Mouse (Mus musculus) heart, adult 18-20 months (tissue): ENCODE results near the gene Nup210l. TPM values are rescaled to one million over a fixed set of nuclear protein-coding genes. Genes with fewer than 3 reads are reported as not detected.
A peak's percentile ranks its signal among the peaks of the same experiment; 100 is the strongest.
"Not testable (repeated sequence)": the region's sequence is repeated elsewhere in the genome, so short reads cannot be mapped to it uniquely, and the experiment has no call there.

ENCODE experiments used
- DNase-seq, 2 experiments: peaks; one replicate each; pipeline ENCODE4 v3.0.0; 2021 to 2022; ENCODE audit warnings: mixed read lengths in 1 of 2
- total RNA-seq, 2 experiments: library from RNA; stranded (reverse); gene quantifications; 2 replicates each; pipeline ENCODE4 v1.2.3; 2021

Gene Nup210l
- total RNA-seq, 2 experiments from 2014 or later = 0.12 to 0.18 TPM

DNA sequence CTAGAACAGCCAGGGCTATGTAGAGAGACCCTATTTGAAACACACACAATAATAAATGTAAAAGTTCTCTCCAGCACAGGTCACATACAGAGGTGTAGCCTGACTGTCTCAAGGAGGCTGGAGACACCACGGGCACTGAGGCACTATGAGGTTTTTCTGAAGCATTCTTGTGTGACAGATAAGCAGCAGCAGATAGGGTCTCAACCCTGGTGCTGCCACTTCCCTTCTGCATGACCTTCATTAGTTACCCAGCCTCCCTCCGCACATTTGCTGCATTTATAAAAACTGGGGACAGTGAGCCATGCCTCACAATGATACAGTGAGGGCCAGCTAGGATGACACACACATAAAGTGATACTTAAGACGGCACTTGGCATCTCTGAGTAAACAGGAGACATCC lies 119.0 kb downstream of the Nup210l start:
- no peak for DNase-seq

- no peak for DNase-seq
Observed at GRCm38 (mm10) chr3:90224331-90224730, 120.4 kb downstream of the Nup210l start.

DNA sequence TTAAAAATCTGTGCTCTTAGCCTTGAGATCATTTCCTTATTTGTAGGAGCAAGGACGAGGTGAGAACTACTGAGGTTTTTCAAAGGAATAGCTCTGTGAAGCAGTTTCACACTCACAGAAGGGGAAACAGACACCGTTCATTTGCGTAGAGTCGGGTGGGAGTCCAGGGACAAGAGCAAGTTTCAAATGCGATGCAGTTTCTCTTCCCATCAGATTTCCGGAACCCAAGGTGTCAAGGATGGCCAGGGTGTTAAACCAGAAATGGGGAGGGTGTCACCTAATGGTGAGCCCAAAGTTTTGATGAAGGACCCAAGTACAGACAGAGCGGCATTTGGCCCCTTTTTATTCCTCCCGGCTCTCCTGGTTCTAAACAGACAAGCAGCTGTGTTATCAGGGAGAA lies 127.1 kb downstream of the Nup210l start:
- no peak for DNase-seq

DNA sequence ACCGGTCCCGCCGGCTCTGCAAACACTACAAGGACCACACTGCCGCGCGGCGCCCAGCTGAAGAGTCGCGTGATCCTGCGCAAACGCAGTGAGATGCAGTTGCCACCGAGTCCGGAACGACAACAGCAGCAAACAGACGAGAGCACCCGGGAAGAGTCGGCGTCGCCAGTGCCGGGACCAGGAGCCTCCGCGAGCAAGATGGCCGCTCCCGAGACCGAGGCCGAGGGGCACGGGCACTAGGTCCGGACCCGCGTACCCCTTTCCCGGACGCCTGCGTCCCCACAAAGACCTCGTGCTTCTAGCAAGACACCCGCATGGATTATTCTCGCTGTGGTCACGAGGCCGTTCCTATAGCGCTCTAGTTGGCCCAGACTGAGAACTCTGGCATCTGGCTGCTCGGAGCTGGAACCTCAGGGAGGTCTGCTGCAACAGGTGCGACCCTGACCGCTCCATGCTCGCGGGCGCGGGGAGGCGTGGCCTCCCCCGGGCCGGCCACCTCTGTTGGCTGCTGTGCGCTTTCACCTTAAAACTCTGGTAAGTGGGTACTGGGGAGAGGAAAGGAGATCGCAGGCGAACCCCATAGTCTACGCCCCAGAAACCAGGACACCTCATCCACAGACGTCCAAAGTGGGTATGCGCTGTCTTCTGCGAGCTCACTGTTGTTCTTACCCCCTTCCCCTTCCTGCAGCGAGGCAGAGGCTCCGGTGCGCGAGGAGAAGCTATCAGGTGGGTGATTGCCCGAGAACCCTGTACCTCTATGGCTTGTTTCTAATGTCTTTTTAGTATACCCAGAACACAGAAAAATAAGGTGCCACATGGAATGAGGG lies 127.8 kb downstream of the Nup210l start, which contains the start of gene Jtb:
Jtb (plus strand) TSS at position 91 of the 827 bp plus-strand sequence.
- DNase-seq = peak; percentile 94 to 96

DNA sequence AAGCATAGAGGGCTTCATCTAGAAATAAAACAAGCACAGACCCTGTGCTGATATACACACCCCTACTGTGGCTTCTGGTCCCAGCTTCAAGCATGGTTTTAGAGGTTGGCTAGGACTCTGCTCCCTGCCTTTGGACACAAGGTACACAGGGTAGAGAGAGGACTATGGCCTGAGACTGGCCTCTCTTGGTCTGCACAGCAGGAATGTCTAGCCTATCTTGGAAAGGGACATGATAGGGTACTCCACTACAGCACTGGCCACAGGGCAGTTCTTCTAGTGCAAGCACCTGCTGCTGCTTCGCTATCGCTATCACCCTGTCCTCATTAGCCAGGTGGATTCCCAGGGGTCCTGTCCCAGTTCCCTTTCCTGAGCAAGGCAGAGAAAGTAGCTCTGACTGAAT lies 137.3 kb downstream of the Nup210l start:
- no peak for DNase-seq

DNA sequence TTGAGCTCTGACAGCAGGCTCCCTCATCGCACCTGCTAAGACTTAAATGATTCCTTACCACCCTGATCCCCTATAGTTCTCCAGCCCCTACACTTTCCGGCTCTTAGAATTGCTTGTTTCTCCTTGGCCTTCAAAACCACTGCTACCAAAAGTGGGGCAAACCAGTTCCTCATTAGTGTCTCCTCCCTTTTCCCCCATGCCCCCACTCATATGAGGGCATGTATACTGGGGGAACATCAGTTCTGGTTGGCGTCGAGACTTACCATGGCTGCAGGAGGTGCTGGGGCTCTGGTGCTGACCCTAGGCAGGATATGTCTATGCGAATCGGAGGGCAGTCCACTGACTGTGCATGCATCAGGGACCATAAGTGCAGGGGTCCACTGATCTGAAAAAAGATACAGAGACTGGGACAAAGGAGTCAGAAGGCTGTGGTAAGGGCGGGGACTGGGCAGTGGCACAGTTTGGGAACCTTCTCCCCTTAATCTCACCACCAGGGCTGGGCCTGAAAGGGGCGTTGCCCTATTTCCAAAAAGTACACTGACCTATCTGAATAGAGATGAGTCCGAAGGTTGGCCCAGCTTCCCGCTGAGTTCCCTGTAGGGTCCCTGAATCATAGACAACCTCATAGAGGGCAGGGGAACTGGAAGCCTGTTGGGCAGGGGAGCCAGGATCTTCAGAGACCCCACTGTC lies 137.9 kb downstream of the Nup210l start:
- DNase-seq = no peak

DNA sequence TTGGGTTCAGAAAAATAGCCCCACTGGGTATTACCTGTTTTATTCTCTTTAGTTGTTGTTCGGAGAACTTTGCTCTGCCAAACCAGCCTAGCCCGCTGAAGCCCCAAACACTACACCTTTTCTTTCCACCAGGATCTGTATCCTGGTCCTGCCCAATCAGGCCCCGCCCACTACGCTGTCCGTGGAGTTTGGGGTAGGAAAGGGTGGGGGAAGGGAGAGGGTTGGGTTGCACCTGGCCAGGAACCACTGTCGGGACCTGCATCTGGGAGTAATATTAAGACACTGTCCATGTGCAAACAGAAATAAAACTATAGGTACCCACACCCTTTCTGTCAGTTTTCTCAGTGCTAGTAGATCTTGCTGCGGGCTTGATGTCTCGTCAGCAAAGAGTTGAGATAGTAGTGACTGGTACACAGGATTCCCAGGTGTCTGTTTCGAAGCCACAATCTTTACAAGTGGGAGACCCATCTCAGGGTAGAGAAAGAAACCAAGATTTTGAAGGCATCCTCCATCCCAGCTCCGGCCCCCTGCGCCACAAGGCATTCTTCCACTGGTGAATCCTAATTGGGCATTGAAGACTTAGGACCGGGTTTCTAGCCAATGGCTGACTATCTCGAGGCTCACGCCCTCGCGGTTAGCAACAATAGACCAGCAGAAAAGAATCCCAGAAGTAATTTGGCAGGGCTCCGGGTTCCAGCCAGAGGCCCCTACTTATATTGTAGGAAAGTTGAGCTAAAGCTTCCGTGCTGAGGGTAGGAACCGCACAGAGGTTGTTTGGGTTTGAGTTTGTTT lies 139.2 kb downstream of the Nup210l start, which contains the start of gene Creb3l4:
Creb3l4 (minus strand) TSS at position 529 of the 792 bp plus-strand sequence.
- DNase-seq = peak; percentile 57 to 65

DNA sequence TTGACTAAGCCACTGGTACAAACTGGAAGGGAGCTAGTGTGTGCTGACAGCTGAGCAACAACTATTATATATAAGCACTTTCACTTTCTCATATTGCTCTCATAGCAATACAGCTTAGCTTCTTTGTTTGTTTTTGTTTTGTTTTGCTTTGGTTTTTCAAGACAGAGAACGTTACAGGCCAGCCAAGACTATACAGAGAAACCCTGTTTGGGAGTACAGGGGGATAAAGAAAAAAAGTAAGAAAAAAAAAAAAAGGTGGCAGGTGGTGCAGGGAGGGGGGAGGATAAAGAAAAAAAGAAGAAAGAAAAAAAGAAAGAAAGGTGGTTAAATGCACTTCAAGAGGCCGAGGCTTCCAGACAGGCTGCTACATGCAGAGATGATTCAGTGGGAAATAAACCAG lies 141.5 kb downstream of the Nup210l start:
- no peak for DNase-seq

DNA sequence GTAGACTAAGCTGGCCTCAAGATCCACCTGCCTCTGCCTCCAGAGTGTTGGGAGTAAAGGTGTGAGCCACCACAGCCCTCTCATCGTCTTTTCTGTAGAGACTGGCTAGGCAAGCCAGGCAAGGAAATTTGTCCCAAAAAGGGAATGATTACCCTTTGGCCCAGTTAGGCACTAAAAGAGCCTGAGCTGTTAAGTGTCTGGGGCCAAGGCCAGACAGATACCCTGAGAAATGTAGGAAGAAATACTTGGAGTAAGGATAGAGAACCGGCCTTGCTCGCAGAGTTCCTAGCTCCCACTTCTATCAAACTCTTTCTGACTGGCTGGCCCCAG lies 143.7 kb downstream of the Nup210l start:
- no peak for DNase-seq

DNA sequence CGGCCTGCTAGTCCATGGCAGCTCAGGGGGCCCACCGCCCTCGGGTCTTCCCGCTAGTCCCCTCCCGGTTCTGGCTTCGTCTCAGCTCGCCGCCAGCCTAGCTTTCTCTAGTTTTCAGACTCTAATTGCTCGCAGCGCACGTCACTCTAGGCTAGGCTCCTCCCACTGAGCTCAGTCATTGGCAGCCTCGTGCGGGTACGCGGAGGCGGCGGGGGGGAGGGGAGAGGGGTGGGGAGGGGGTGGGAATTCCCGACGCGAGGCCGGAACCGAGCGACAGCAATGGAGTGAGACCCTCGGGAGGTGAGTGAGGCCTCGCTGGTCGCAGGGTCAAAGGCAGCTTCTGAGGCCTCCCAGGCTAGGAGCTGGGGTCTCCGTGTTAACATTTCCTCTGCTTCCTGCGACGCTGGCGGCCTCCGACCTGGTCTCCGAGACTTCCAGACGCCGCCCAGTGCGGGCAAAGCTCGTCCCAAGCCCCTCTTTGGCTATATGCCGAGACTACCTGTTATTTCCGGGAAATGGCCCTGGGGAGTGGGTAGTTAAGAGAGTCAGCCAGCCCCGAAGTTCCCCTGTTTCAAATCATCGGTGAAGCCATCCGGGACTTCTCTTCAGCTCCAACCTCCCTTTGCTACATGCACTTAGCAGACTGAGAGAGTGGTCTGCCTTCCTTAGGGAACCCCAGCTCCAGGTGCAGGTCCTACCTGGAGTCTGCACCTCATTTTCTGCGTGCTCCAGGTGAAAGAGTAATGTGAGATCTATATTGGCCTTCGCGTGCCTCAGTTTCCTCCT lies 144.2 kb downstream of the Nup210l start, which contains the start of gene Slc39a1:
Slc39a1 (plus strand) TSS at position 213 of the 786 bp plus-strand sequence.
- DNase-seq = peak; percentile 96 to 97

DNA sequence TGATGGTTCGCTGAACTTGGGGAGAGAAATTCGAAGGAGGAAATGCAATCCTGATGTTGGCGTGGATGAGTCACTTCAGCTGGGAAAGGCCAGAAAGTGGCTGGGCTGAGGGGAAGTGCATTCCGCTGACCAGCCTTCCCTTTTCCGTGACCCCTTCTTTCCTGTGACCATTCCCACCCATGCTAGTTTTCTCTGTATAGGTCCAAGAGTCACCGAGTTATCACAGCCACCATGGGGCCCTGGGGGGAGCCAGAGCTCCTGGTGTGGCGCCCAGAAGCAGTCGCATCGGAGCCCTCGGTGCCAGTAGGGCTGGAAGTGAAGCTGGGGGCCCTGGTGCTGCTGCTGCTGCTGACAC lies 144.8 kb downstream of the Nup210l start:
- DNase-seq = peak in 1 of 2 experiments; percentile 72

- DNase-seq = no peak
Observed at GRCm38 (mm10) chr3:90250791-90251190, 146.9 kb downstream of the Nup210l start.

GRCm38 (mm10) chr3:90251731-90252226 lies 147.8 kb downstream of the Nup210l start:
- not testable (repeated sequence) for DNase-seq

GRCm38 (mm10) chr3:90252659-90253058 lies 148.7 kb downstream of the Nup210l start:
- DNase-seq = peak; percentile 22 to 26

GRCm38 (mm10) chr3:90253174-90253573 lies 149.2 kb downstream of the Nup210l start:
- DNase-seq = not testable (repeated sequence)

- peak; percentile 95 to 99 for DNase-seq
Observed at GRCm38 (mm10) chr3:90253653-90254418, 149.9 kb downstream of the Nup210l start, which contains the start of gene Crtc2. Gene Crtc2 (plus strand): TSS chr3:90254163.

DNA sequence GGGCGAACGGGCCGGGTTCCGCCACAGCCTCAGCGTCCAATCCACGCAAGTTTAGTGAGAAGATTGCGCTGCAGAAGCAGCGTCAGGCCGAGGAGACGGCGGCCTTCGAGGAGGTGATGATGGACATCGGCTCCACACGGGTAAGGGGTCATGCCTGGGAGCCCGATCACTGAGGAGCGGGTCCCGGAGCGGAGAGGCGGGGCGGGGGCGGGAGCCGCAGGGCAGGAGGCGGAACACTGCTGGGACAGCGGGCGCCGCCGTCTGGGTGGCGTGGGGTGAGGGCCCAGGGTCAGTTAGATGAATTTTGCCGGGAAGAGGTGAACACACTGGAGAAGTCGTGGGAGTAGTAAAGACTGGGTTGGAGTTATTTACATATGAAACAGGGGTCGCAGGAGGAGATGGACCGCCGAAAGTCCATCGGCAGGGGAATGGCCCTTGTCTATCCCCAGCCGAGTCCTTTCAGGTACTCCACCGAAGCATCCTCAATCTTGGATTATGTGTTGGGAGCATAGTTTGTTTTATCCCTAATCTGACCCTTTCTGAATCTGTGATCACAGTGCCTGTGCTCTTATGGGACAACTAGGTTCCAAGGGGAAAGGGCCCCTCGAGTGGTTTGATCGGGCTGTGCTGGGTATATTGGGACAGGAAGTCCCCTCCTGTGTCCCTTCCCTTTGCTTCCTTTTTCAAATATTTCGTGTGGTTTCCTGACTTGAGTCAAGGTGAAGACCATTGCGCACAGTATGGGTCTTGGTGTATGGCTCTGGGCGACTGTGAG lies 150.7 kb downstream of the Nup210l start:
- DNase-seq = no peak

GRCm38 (mm10) chr3:90255194-90255565 lies 151.2 kb downstream of the Nup210l start:
- DNase-seq = no peak

DNA sequence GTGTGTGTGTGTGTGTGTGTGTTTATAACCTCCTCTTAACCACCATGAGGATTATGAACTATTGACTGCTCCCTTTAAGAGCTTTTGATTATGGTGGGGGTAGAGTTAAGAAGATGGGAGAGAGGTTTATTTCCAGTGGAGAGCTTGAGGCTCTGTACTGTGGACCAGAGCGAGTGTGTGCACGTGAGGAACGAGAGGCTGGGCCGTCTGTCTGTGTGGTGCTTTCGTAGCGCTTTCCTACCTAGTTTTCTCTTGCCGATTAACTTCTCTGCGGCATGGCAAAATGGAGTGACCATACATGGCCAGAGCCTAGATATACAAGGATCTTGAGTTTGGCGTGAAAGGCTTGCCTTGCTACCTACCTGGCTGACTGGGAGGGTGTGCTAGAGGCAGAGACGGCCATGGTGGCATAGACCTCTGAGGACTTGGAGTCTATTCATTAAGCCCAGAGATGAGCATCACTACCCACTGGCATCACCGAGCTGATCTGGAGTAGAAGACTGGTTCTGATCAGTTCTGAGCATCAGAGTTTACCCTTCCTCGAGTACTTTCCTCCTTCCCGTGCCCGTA lies 151.9 kb downstream of the Nup210l start:
- DNase-seq = no peak
